Mouse (Mus musculus): ENCODE results near the gene Dbt. TPM values are rescaled to one million over a fixed set of nuclear protein-coding genes. Genes with fewer than 3 reads are reported as not detected.
"Not testable (repeated sequence)": the region's sequence is repeated elsewhere in the genome, so short reads cannot be mapped to it uniquely, and the experiment has no call there.

The Dbt gene
- total RNA-seq, 2 experiments from 2014 or later, result 6.4 to 15.7 TPM

- ATAC-seq (replicated peaks; ENCODE audit: low FRiP score, low TSS enrichment, poor library complexity, severe bottlenecking), result peak; percentile 99
Measured at GRCm38 (mm10) chr3:116536428-116537199, 23.7 kb downstream of the Dbt start.

GRCm38 (mm10) chr3:116537200-116537573 lies 24.3 kb downstream of the Dbt start:
- ATAC-seq (replicated peaks; ENCODE audit: low FRiP score, low TSS enrichment, poor library complexity, severe bottlenecking), result no peak

DNA sequence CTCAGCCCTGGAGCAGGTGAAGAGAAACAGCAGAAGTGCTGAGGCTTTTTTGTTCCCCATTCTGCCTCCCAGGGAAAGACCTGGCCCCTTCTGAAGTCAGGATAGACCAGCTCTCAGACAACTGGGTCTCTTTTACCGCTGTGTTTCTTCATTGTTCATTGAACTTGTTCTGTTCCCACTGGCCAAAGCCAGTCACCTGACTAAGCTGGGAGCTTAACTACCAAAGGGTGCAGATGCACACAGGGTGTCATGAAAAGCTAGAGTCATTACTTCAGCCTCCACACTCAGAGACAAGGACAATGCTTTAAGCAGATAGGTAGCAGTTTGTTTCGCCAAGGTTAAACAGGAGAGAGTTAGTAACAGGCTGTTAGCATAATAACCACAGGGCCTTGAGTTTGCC lies 29.2 kb downstream of the Dbt start:
- 0 out of 2 replicates have a peak, but pooled peaks have one; percentile 31 for ATAC-seq (replicated peaks; ENCODE audit: low FRiP score, low TSS enrichment, poor library complexity, severe bottlenecking)

GRCm38 (mm10) chr3:116542532-116542931 lies 29.7 kb downstream of the Dbt start:
- ATAC-seq (replicated peaks; ENCODE audit: low FRiP score, low TSS enrichment, poor library complexity, severe bottlenecking), result no peak

DNA sequence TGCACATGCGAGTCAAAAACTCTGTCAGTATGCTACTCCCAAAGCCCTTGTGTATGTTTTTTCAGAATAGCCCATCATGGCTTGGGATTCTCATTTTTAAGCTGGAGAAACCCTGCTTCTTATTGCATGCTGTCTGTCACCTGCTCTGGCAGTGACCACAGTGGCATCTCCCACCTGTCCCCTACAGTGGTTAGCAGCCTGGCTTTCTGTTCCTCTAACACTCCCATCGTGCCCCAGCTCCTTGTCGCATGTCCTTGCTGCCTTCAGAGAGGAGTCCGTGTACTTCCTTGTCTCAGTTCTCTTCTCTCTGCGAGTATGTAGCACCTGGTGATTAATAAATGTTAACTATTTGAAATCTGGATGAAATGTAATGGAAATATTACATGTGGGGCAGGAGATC lies 34.6 kb downstream of the Dbt start:
- no peak for ATAC-seq (replicated peaks; ENCODE audit: low FRiP score, low TSS enrichment, poor library complexity, severe bottlenecking)

GRCm38 (mm10) chr3:116551362-116551761 lies 38.5 kb downstream of the Dbt start:
- ATAC-seq (replicated peaks; ENCODE audit: low FRiP score, low TSS enrichment, poor library complexity, severe bottlenecking), result no peak

DNA sequence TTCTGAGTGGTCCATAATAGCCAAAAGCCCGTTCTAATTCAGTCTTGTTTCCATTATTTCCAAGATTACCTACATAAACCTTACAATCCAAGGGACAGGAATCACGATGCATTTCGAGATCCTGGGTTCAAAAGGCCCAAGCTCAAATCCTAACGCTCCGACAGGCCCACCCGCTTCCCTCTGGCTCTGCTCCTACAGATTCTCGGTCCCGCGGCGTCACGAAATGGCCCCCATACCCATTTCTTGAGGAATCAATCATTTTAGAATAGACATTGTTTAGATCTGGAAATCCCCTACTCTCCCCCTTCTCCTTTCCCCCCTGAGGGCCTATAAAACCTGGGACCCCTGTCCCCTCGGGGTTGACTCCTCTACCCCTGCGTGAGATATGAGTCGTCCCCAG lies 48.4 kb downstream of the Dbt start:
- not testable (repeated sequence) for ATAC-seq (replicated peaks; ENCODE audit: low FRiP score, low TSS enrichment, poor library complexity, severe bottlenecking)

GRCm38 (mm10) chr3:116562408-116563094 lies 49.7 kb downstream of the Dbt start, which contains the start of gene Lrrc39:
Gene Lrrc39, plus strand, starts transcription at chr3:116562973.
- ATAC-seq (replicated peaks; ENCODE audit: low FRiP score, low TSS enrichment, poor library complexity, severe bottlenecking), result peak; percentile 99

GRCm38 (mm10) chr3:116563095-116563492 lies 50.2 kb downstream of the Dbt start:
- ATAC-seq (replicated peaks; ENCODE audit: low FRiP score, low TSS enrichment, poor library complexity, severe bottlenecking), result peak; percentile 71

GRCm38 (mm10) chr3:116570628-116571027 lies 57.8 kb downstream of the Dbt start:
- no peak for ATAC-seq (replicated peaks; ENCODE audit: low FRiP score, low TSS enrichment, poor library complexity, severe bottlenecking)

DNA sequence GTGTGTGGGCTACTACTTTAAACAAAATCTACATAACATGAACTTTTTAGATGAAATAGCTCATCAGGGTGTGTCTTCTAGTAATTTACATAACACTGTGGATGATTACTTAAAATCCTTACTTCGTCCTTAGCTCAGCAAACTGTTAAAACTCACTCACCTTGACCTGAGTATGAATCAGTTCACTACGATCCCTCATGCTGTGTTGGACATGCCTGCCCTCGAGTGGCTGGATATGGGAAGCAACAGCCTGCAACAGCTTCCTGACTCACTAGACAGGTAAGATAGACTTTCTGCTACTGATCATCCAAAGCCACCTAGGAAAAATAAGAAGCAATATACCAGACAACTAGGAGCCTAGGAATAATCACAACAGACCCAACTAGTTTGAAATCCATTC lies 64.4 kb downstream of the Dbt start:
- 0 out of 2 replicates have a peak, but pooled peaks have one; percentile 47 for ATAC-seq (replicated peaks; ENCODE audit: low FRiP score, low TSS enrichment, poor library complexity, severe bottlenecking)

- ATAC-seq (replicated peaks; ENCODE audit: low FRiP score, low TSS enrichment, poor library complexity, severe bottlenecking), result no peak
Measured at GRCm38 (mm10) chr3:116582201-116582600, 69.3 kb downstream of the Dbt start.

DNA sequence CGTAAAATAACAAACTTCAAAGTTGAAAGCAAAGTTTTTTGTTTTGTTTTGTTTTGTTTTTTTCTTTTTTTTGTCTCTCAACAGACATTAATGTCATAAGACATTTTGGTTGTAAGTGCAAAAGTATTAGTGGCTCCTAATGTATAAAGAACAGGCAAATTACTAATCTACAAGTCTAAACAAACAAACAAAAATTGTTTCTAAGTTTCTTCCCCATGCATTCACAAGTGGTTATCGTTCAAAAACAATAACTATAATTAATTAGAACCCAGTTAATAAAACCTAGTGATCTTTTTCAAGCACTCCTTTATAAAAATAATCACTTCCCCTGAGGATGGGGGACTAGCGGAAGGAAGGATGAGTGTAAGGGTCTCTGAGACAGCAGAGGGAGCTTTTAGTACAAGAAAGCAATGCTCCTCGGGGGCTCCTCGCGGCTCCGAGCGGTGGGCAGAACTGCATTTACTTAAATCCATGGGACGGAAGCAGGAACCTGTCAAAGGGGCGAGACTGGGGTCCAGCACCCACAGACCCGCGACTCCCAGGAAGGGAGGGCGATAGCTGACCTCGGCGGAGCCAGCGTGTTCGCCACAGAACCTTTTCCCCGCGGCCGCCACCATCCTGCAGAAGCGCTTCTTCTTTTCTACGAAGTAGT lies 81.3 kb downstream of the Dbt start:
- ATAC-seq (replicated peaks; ENCODE audit: low FRiP score, low TSS enrichment, poor library complexity, severe bottlenecking), result peak; percentile 69

GRCm38 (mm10) chr3:116594728-116595602 lies 82.1 kb downstream of the Dbt start, which contains the start of gene Sass6:
Gene Sass6, plus strand, starts transcription at chr3:116594982.
- ATAC-seq (replicated peaks; ENCODE audit: low FRiP score, low TSS enrichment, poor library complexity, severe bottlenecking), result peak; percentile 91

DNA sequence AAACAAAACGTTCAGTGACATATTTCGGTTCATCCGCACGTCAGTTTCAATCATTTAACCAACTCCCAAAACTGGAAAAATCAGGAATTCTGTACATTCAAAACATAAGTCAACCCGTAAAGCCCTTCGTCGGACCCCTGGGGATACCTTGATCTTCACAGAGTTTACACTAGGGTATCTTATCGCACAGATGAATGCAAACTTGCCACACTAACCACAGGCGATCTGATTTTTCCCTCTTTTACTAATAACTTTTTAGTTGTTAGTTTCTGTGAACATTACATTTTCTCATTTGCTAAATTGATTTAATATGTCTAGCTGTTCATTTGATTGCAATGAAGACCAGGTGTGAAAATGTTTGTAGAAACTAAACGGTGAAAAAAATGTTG lies 82.7 kb downstream of the Dbt start:
- no peak for ATAC-seq (replicated peaks; ENCODE audit: low FRiP score, low TSS enrichment, poor library complexity, severe bottlenecking)

Other genes with a start within 250 kb of the Dbt start
- gene Cdc14a, start 89.0 kb upstream of the Dbt start, total RNA-seq (2014; fragmentation: Nextera tagmentation), result 11.8 and 20.9 TPM in 2 replicates
- gene Cdc14a, start 89.0 kb upstream of the Dbt start, total RNA-seq (2017), result 18.7 and 30.9 TPM in 2 replicates
- gene Rtca, start 4.9 kb upstream of the Dbt start, total RNA-seq (2014; fragmentation: Nextera tagmentation), result 42.4 and 60.1 TPM in 2 replicates
- gene Rtca, start 4.9 kb upstream of the Dbt start, total RNA-seq (2017), result 44.6 and 45.9 TPM in 2 replicates
- gene Lrrc39, start 49.9 kb downstream of the Dbt start, total RNA-seq (2014; fragmentation: Nextera tagmentation), result 0.37 TPM in 1 of 2 replicates, not detected in the other
- gene Lrrc39, start 49.9 kb downstream of the Dbt start, total RNA-seq (2017), result 0.23 and 0.61 TPM in 2 replicates
- 20.1 and 23.1 TPM in 2 replicates for gene Sass6, start 81.9 kb downstream of the Dbt start, total RNA-seq (2014; fragmentation: Nextera tagmentation)
- 38.0 and 65.1 TPM in 2 replicates for gene Sass6, start 81.9 kb downstream of the Dbt start, total RNA-seq (2017)
- 39.6 and 46.7 TPM in 2 replicates for gene Trmt13, start 101.5 kb downstream of the Dbt start, total RNA-seq (2014; fragmentation: Nextera tagmentation)
- gene Trmt13, start 101.5 kb downstream of the Dbt start, total RNA-seq (2017), result 26.6 and 34.2 TPM in 2 replicates
- 50.7 and 53.6 TPM in 2 replicates for gene Mfsd14a, start 149.6 kb downstream of the Dbt start, total RNA-seq (2014; fragmentation: Nextera tagmentation)
- gene Mfsd14a, start 149.6 kb downstream of the Dbt start, total RNA-seq (2017), result 83.2 and 95.4 TPM in 2 replicates
- gene Gm43191, start 168.2 kb downstream of the Dbt start, total RNA-seq (2014; fragmentation: Nextera tagmentation), result not detected in 2 replicates
- gene Gm43191, start 168.2 kb downstream of the Dbt start, total RNA-seq (2017), result not detected in 2 replicates
- gene Slc35a3, start 199.8 kb downstream of the Dbt start, total RNA-seq (2014; fragmentation: Nextera tagmentation), result 25.2 and 29.4 TPM in 2 replicates
- gene Slc35a3, start 199.8 kb downstream of the Dbt start, total RNA-seq (2017), result 42.7 and 67.3 TPM in 2 replicates

Data from megakaryocyte-erythroid progenitor cell, adult 5-6 weeks (primary cell).